Mouse (Mus musculus): ENCODE results near the gene Nxn. TPM values are rescaled to one million over a fixed set of nuclear protein-coding genes. Genes with fewer than 3 reads are reported as not detected.

Gene Nxn
- polyA plus RNA-seq, 1 experiment from 2014 or later, result 11.9 TPM

- Histone ChIP-seq H3K27me3 (replicated peaks; ENCODE audit: insufficient read depth, low read length) (no peaks in the 10 kb centered on the region), H3K9me3 (ENCODE audit: low read length) (no peaks in the 10 kb centered on the region), H3K4me2 (replicated peaks; ENCODE audit: low read depth, low read length) (no peak overlapping the region), H3K4me1 (ENCODE audit: insufficient read depth, low read depth, low read length) (no peaks in the 10 kb centered on the region), H3K4me3 (ENCODE audit: low read depth, low read length) (no peak overlapping the region), H3K9ac (replicated peaks; ENCODE audit: low read depth) (no peak overlapping the region), H3K27ac (ENCODE audit: low read length) (no peak overlapping the region), H3K36me3 (ENCODE audit: insufficient read depth, low read length) (no peaks in the 10 kb centered on the region; the same call in 1 of the 2 replicates)
- DNase-seq (ENCODE audit: low spot score) (no peak), ATAC-seq (no peak)
- WGBS, result 72% methylated on average over 6 of the region's 6 CpGs
- TF ChIP-seq CTCF (IDR thresholded peaks at IDR 0.05), result no peak
- TF ChIP-seq EP300 (IDR thresholded peaks at IDR 0.05), result no peak
Observed at GRCm38 (mm10) chr11:76429966-76430631, 31.2 kb upstream of the Nxn start.

DNA sequence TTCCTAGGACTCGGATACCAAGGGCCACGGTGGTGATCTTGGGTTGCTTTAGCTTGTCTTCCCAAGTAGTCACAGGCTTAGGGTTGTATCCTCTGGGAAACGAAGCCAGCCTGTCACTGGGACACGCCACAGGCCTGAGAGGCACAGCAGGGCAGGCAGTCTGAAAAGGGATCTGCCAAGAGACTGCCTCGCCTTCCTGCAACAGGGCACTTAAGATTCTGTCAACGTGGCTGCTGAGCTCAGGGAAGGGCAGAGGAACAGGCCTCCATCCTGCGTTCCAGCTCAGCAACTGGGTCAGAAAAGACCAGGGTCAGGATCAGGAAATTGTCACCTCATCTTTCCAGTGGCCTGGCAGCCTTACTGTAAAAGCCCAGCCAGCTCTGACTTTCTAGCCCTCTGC, 30.6 kb upstream of the Nxn start:
- H3K27ac ChIP-seq (ENCODE audit: low read length), result no peak overlapping the region

GRCm38 (mm10) chr11:76429046-76429445, 30.1 kb upstream of the Nxn start:
- H3K4me1 ChIP-seq (ENCODE audit: insufficient read depth, low read depth, low read length), result no peaks in the 10 kb centered on the region
- H3K4me3 ChIP-seq (ENCODE audit: low read depth, low read length), result no peak overlapping the region
- H3K27ac ChIP-seq (ENCODE audit: low read length), result no peak overlapping the region
- no peaks in the 10 kb centered on the region; the same call in 1 of the 2 replicates for H3K36me3 ChIP-seq (ENCODE audit: insufficient read depth, low read length)
- no peak overlapping the region for H3K9ac ChIP-seq (replicated peaks; ENCODE audit: low read depth)
- TF ChIP-seq EP300 (IDR thresholded peaks at IDR 0.05), result no peak
- TF ChIP-seq CTCF (IDR thresholded peaks at IDR 0.05), result peak; percentile 37
- no peak for ATAC-seq
- H3K9me3 ChIP-seq (ENCODE audit: low read length), result no peaks in the 10 kb centered on the region
- no peaks in the 10 kb centered on the region for H3K27me3 ChIP-seq (replicated peaks; ENCODE audit: insufficient read depth, low read length)
- 68% methylated on average over 4 of the region's 4 CpGs for WGBS
- H3K4me2 ChIP-seq (replicated peaks; ENCODE audit: low read depth, low read length), result no peak overlapping the region
- no peak for DNase-seq (ENCODE audit: low spot score)

More for the DNA sequence above, 30.6 kb upstream of the Nxn start:
- Histone ChIP-seq H3K9ac (replicated peaks; ENCODE audit: low read depth) (no peak overlapping the region), H3K4me1 (ENCODE audit: insufficient read depth, low read depth, low read length) (no peaks in the 10 kb centered on the region), H3K4me2 (replicated peaks; ENCODE audit: low read depth, low read length) (no peak overlapping the region), H3K36me3 (ENCODE audit: insufficient read depth, low read length) (no peaks in the 10 kb centered on the region; the same call in 1 of the 2 replicates), H3K4me3 (ENCODE audit: low read depth, low read length) (no peak overlapping the region), H3K27me3 (replicated peaks; ENCODE audit: insufficient read depth, low read length) (no peaks in the 10 kb centered on the region), H3K9me3 (ENCODE audit: low read length) (no peaks in the 10 kb centered on the region)
- 55% methylated on average over 7 of the region's 7 CpGs for WGBS
- ATAC-seq, result no peak
- no peak for DNase-seq (ENCODE audit: low spot score)
- TF ChIP-seq CTCF (IDR thresholded peaks at IDR 0.05) (no peak), EP300 (IDR thresholded peaks at IDR 0.05) (no peak)

DNA sequence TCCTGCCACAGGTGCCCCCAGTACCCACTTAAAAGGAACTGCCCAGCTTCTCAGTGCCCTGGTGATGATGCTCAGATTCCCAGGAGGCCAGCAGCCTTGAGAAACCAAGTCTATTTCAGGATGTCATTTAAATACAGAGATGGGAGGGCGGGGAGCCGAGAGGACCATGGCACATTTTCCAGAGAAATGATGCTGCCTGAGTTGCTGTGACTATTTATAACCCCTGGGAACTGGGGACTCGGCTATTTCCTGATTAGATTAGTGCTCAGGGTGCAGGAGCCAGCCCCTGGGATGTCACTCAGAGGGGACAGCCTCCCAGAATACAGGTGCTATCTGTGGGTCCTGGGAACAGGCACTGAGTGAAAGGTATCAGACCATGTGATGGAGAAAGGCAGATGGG, 28.8 kb upstream of the Nxn start:
- Histone ChIP-seq H3K9ac (replicated peaks; ENCODE audit: low read depth) (no peak overlapping the region), H3K4me1 (ENCODE audit: insufficient read depth, low read depth, low read length) (no peaks in the 10 kb centered on the region)
- no peak for ATAC-seq

GRCm38 (mm10) chr11:76425749-76426148, 26.8 kb upstream of the Nxn start:
- Histone ChIP-seq H3K27ac (ENCODE audit: low read length) (peak overlapping the region; percentile 32; the same call in 1 of the 2 replicates), H3K9me3 (ENCODE audit: low read length) (no peaks in the 10 kb centered on the region), H3K4me3 (ENCODE audit: low read depth, low read length) (no peak overlapping the region), H3K27me3 (replicated peaks; ENCODE audit: insufficient read depth, low read length) (no peaks in the 10 kb centered on the region), H3K4me1 (ENCODE audit: insufficient read depth, low read depth, low read length) (no peaks in the 10 kb centered on the region), H3K4me2 (replicated peaks; ENCODE audit: low read depth, low read length) (no peak overlapping the region), H3K9ac (replicated peaks; ENCODE audit: low read depth) (no peak overlapping the region), H3K36me3 (ENCODE audit: insufficient read depth, low read length) (peaks cover 5% of the 10 kb centered on the region; the same call in 1 of the 2 replicates)
- 49% methylated on average over 6 of the region's 6 CpGs for WGBS
- TF ChIP-seq CTCF (IDR thresholded peaks at IDR 0.05) (no peak), EP300 (IDR thresholded peaks at IDR 0.05) (no peak)
- DNase-seq (ENCODE audit: low spot score), result peak; percentile 44
- peak; percentile 40 for ATAC-seq

More for the DNA sequence above, 28.8 kb upstream of the Nxn start:
- H3K27me3 ChIP-seq (replicated peaks; ENCODE audit: insufficient read depth, low read length), result no peaks in the 10 kb centered on the region
- H3K36me3 ChIP-seq (ENCODE audit: insufficient read depth, low read length), result peaks cover 4% of the 10 kb centered on the region
- H3K27ac ChIP-seq (ENCODE audit: low read length), result no peak overlapping the region
- H3K4me2 ChIP-seq (replicated peaks; ENCODE audit: low read depth, low read length), result no peak overlapping the region
- TF ChIP-seq CTCF (IDR thresholded peaks at IDR 0.05) (no peak), EP300 (IDR thresholded peaks at IDR 0.05) (no peak)
- H3K9me3 ChIP-seq (ENCODE audit: low read length), result no peaks in the 10 kb centered on the region
- 65% methylated on average over 3 of the region's 3 CpGs for WGBS
- H3K4me3 ChIP-seq (ENCODE audit: low read depth, low read length), result no peak overlapping the region
- DNase-seq (ENCODE audit: low spot score), result no peak

DNA sequence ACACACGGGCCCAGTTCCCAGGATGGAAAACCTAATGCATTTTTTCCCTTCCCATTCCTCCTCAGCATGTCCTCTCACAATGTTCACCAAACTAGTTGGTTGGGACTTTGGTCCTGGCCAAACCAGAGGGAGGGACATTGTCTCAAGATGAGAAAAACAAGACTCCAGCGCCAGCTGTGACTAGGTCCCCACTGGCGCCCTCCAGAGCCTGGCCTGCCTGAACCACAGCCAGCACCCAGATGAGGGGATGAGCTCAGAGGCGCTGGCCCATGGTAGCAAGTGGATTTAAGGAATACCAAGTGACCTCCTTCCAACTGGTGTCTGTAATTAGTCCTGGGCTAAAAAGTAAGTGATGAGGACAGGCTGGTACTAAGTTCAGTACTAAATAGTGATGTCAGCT, 22.0 kb upstream of the Nxn start:
- Histone ChIP-seq H3K4me1 (ENCODE audit: insufficient read depth, low read depth, low read length) (no peaks in the 10 kb centered on the region), H3K9me3 (ENCODE audit: low read length) (no peaks in the 10 kb centered on the region), H3K4me2 (replicated peaks; ENCODE audit: low read depth, low read length) (no peak overlapping the region), H3K36me3 (ENCODE audit: insufficient read depth, low read length) (peaks cover 32% of the 10 kb centered on the region), H3K9ac (replicated peaks; ENCODE audit: low read depth) (no peak overlapping the region), H3K4me3 (ENCODE audit: low read depth, low read length) (no peak overlapping the region), H3K27ac (ENCODE audit: low read length) (no peak overlapping the region), H3K27me3 (replicated peaks; ENCODE audit: insufficient read depth, low read length) (no peaks in the 10 kb centered on the region)
- 60% methylated on average over 4 of the region's 4 CpGs for WGBS
- ATAC-seq (peak; percentile 32), DNase-seq (ENCODE audit: low spot score) (no peak)
- TF ChIP-seq CTCF (IDR thresholded peaks at IDR 0.05) (peak; percentile 17; the same call in 1 of the 2 replicates), EP300 (IDR thresholded peaks at IDR 0.05) (no peak)

Data from lung, postnatal 0 days (tissue).